Mouse (Mus musculus) T-helper 17 cell (primary cell): Measurements from ENCODE around the gene Hba-x.

Experiments
- in situ Hi-C, 2 experiments: fragments of 300-600 bp; cut with MboI, MseI; formaldehyde crosslinking; loops; 1 replicate in 1 of 2; 2 replicates in 1 of 2; pipeline ENCODE4 v1.15.1; 2025; ENCODE audit warnings: high pct_unique_total_duplicates in 2 of 2

Hba-x gene

GRCm38 (mm10) chr11:32320507-32321195 lies 44.5 kb downstream of the Hba-x start:
- in situ Hi-C loops: no loop called here

- in situ Hi-C loops: no loop called here
Observed at GRCm38 (mm10) chr11:32321196-32321565, 45.0 kb downstream of the Hba-x start.

- in situ Hi-C loops: no loop called here
Observed at GRCm38 (mm10) chr11:32324609-32325008, 48.4 kb downstream of the Hba-x start.
